Mouse (Mus musculus) kidney, adult 2 months (tissue): ENCODE measurements around the gene Abcc4. TPM values are rescaled to one million over a fixed set of nuclear protein-coding genes. Genes with fewer than 3 reads are reported as not detected.

ENCODE experiments used
- DNase-seq: peaks from one replicate; pipeline ENCODE4 v3.0.0; 2021
- H3K27ac ChIP-seq: fragments of 200-500 bp; 2 replicates; pipeline ENCODE4 v1.5.1; 2012; ENCODE audit warnings: low read depth, low read length, control low read depth, inconsistent platforms; ENCODE audit not compliant: insufficient read depth
- H3K27me3 ChIP-seq: fragments of 200-500 bp; replicated peaks from 2 replicates; pipeline ENCODE4 v1.6.1; 2012; ENCODE audit warnings: mild to moderate bottlenecking, moderate library complexity, low read length, inconsistent platforms; ENCODE audit not compliant: control insufficient read depth, insufficient read depth
- H3K36me3 ChIP-seq: fragments of 200-500 bp; 2 replicates; pipeline ENCODE4 v1.6.1; 2012; ENCODE audit warnings: mild to moderate bottlenecking, moderate library complexity, low read length, inconsistent platforms; ENCODE audit not compliant: control insufficient read depth, insufficient read depth
- H3K4me1 ChIP-seq: fragments of 200-500 bp; 2 replicates; pipeline ENCODE4 v1.6.1; 2011; ENCODE audit warnings: low read length; ENCODE audit not compliant: control insufficient read depth, insufficient read depth
- H3K4me3 ChIP-seq: fragments of 200-500 bp; 2 replicates; pipeline ENCODE4 v1.5.1; 2011; ENCODE audit warnings: mild to moderate bottlenecking, low read depth, low read length, control low read depth; ENCODE audit not compliant: insufficient read depth
- CTCF ChIP-seq: fragments of 200-500 bp; conservative IDR thresholded peaks from 2 replicates; pipeline ENCODE4 v1.5.1; 2011; ENCODE audit warnings: low read depth, mild to moderate bottlenecking, control low read depth, low read length, moderate library complexity, mixed read lengths; ENCODE audit not compliant: insufficient read depth, insufficient read length
- POLR2A ChIP-seq: fragments of 200-500 bp; IDR thresholded peaks from one replicate; pipeline ENCODE4 v1.6.1; 2011; ENCODE audit warnings: low read depth, low read length, control low read depth
- WGBS: fragments of 180-500 bp; shearing (Covaris S2); methylation state at CpG from one replicate; pipeline ENCODE4 v1.1.7; 2018; 5-methylcytosine and 5-hydroxymethylcytosine counted together
- polyA plus RNA-seq: library from polyadenylated mRNA; depleted of rRNA; stranded (reverse); fragments of >200 nt; gene quantifications from 2 replicates; pipeline ENCODE4 v1.2.3, GENCODE M21; 2012; rRNA removed

The Abcc4 gene
- 30.8 and 31.3 TPM in 2 replicates for polyA plus RNA-seq

- peak within 1 kb of the TSS; percentile 90 for H3K4me3 ChIP-seq
- H3K27me3 ChIP-seq, result no peaks in the 10 kb centered on the region
- 1% methylated on average over 106 of the region's 106 CpGs for WGBS
- DNase-seq, result peak; percentile 95
- TF ChIP-seq CTCF (0 out of 2 replicates have a peak, but pooled peaks have one; percentile 24), POLR2A (no peak)
- no peaks in the 10 kb centered on the region for H3K36me3 ChIP-seq
- H3K4me1 ChIP-seq, result peaks cover 30% of the 10 kb centered on the region
- H3K27ac ChIP-seq, result peak within 1 kb of the TSS; percentile 89
Measured at GRCm38 (mm10) chr14:118705808-118706731, at the start of gene Abcc4. Abcc4 (minus strand) TSS chr14:118706219.

GRCm38 (mm10) chr14:118751193-118751753 lies 45.3 kb upstream of the Abcc4 start:
- H3K27me3 ChIP-seq, result no peaks in the 10 kb centered on the region
- no peak overlapping the region for H3K4me3 ChIP-seq
- 69% methylated on average over 8 of the region's 8 CpGs for WGBS
- H3K4me1 ChIP-seq, result peaks cover 6% of the 10 kb centered on the region; the same call in 1 of the 2 replicates
- DNase-seq, result no peak
- no peaks in the 10 kb centered on the region for H3K36me3 ChIP-seq
- no peak overlapping the region for H3K27ac ChIP-seq
- TF ChIP-seq CTCF, result no peak
- TF ChIP-seq POLR2A, result no peak

DNA sequence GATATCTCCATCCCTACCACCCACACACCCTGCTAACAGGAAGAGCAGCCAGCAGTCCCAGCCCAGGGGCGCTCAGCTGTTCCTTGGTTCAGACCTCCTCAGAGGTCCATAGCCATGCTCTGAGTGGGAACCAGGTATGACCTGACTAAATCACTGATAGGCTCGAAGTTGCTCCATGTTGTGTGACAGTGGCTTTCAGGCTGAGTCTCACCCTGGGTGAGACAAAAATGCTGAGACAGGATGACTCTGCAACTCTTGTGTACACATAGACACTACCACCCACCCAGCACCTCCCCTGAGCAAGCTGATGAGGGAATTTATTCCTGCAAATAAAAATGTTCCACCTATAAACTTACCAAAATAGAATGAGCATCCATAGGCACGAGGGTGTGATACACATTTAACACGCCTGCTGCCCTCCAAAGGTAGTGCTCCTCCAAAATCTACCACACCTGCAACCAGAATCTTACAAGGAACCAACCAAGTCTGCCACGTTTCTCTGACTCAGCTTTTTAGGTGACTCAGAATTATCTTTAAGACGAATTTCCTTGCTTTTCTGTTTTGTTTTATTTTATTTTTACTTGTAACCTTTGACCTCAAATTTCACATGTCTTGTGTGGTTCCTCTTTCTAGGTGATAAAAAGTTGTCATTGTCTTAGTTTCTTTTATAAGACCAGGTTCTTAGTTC lies 44.6 kb upstream of the Abcc4 start:
- Histone ChIP-seq H3K4me3 (no peak overlapping the region), H3K27me3 (no peaks in the 10 kb centered on the region), H3K4me1 (no peaks in the 10 kb centered on the region), H3K36me3 (no peaks in the 10 kb centered on the region), H3K27ac (no peak overlapping the region)
- 86% methylated on average over 6 of the region's 6 CpGs for WGBS
- no peak for DNase-seq
- TF ChIP-seq CTCF (no peak), POLR2A (no peak)

DNA sequence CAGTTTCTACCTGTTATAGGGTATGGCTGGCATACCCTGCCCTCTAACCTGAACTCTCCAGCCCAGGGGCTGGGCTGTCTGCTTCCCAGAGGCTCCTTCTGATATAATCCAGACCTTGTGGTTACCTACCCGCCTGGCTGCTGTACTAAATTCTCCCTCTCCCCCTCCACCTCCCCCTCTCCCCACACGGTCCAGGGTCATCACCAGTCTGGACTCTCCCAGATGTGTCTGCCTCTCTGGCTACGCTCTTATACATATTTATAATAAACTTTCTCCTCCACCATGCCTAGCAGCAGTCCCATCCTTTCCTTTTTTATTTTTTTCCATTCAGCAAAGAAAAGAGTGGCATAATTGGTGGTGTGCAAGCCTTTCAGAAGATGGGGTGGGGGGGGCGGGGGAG lies 43.7 kb upstream of the Abcc4 start:
- TF ChIP-seq CTCF (no peak), POLR2A (no peak)
- no peaks in the 10 kb centered on the region for H3K36me3 ChIP-seq
- H3K4me1 ChIP-seq, result no peaks in the 10 kb centered on the region
- 76% methylated on average over 4 of the region's 4 CpGs for WGBS
- no peak overlapping the region for H3K4me3 ChIP-seq
- H3K27ac ChIP-seq, result no peak overlapping the region
- no peak for DNase-seq
- no peaks in the 10 kb centered on the region for H3K27me3 ChIP-seq

GRCm38 (mm10) chr14:118749068-118749467 lies 43.0 kb upstream of the Abcc4 start:
- H3K36me3 ChIP-seq, result no peaks in the 10 kb centered on the region
- 91% methylated on average over 2 of the region's 2 CpGs for WGBS

DNA sequence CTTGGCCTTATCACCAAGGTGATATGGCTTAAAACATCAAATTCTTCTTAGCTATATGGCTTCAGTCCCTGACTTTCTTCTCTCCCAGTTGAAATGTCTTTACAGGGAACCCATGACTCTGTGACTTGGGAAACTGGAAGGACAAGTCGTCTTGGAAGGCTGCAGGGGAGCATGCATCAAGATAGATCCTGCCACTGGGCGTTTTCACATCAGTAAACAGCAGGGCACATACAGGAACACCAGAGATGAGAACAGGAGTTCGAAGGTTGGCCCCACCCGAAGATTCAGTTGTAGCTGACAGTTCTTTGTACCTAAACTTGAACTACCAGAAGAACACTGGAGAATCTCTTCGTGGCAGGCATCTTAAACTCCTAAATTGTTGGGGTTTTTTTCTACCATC lies 36.8 kb upstream of the Abcc4 start:
- 68% methylated on average over 5 of the region's 5 CpGs for WGBS
- Histone ChIP-seq H3K36me3 (no peaks in the 10 kb centered on the region), H3K4me1 (no peaks in the 10 kb centered on the region; the same call in 1 of the 2 replicates), H3K27ac (no peak overlapping the region), H3K4me3 (no peak overlapping the region), H3K27me3 (no peaks in the 10 kb centered on the region)
- no peak for DNase-seq
- TF ChIP-seq POLR2A (no peak), CTCF (no peak)

More at GRCm38 (mm10) chr14:118749068-118749467, 43.0 kb upstream of the Abcc4 start:
- Histone ChIP-seq H3K4me3 (no peak overlapping the region), H3K27ac (no peak overlapping the region), H3K27me3 (no peaks in the 10 kb centered on the region), H3K4me1 (no peaks in the 10 kb centered on the region)
- no peak for DNase-seq
- TF ChIP-seq CTCF (no peak), POLR2A (no peak)
